Mouse (Mus musculus) lung, adult 2 months (tissue): ENCODE data around the gene Mgst2. TPM values are rescaled to one million over a fixed set of nuclear protein-coding genes. Genes with fewer than 3 reads are reported as not detected.

Experiments used
- DNase-seq: peaks from one replicate; pipeline ENCODE4 v3.0.0; 2022
- H3K4me1 ChIP-seq: fragments of 200-500 bp; 2 replicates; pipeline ENCODE4 v1.6.1; 2011; ENCODE audit warnings: low read length; ENCODE audit not compliant: control insufficient read depth, insufficient read depth
- H3K4me3 ChIP-seq: fragments of 200-500 bp; replicated peaks from 2 replicates; pipeline ENCODE3; 2011; ENCODE audit warnings: low read depth, mild to moderate bottlenecking, control low read depth, low read length; ENCODE audit errors: extremely low read depth
- CTCF ChIP-seq: fragments of 200-500 bp; IDR thresholded peaks from 2 replicates; pipeline ENCODE4 v1.5.1; 2011; ENCODE audit warnings: mild to moderate bottlenecking, low read length, control low read depth; ENCODE audit not compliant: insufficient read depth
- POLR2A ChIP-seq: fragments of 200-500 bp; IDR thresholded peaks from 2 replicates; pipeline ENCODE4 v1.6.1; 2011; ENCODE audit warnings: low read depth, mild to moderate bottlenecking, control low read depth, low read length, borderline replicate concordance; ENCODE audit errors: extremely low read depth
- WGBS: fragments of 180-500 bp; shearing (Covaris S2); methylation state at CpG from one replicate; pipeline ENCODE4 v1.1.7; 2018; 5-methylcytosine and 5-hydroxymethylcytosine counted together
- polyA plus RNA-seq: library from polyadenylated mRNA; depleted of rRNA; stranded (reverse); fragments of >200 nt; gene quantifications from 2 replicates; pipeline ENCODE4 v1.2.3, GENCODE M21; 2012

Mgst2 gene
- polyA plus RNA-seq, 1 experiment, result 3.6 TPM

DNA sequence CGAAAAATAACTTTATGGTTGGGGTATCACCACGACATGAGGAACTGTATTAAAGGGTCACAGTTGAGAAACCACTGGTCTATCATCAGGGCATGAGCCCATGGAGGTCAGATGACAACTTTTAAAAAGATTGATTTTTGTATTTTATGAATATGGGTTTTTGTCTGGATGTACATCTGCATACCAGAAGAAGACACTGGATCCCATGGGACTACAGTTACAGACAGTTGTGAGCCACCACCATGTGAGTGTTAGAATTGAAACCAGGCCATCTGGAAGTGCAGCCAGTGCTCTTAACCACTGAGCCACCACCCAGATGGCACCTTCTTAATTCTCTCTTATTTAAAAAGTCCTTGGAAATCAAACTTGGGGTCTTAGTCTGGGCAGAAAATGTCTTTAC is 24.2 kb upstream of the Mgst2 start:
- no peak for DNase-seq
- no peaks in the 10 kb centered on the region; the same call in 1 of the 2 replicates for H3K4me1 ChIP-seq
- H3K4me3 ChIP-seq, result no peak overlapping the region
- TF ChIP-seq CTCF (no peak), POLR2A (no peak)
- WGBS, result 76% methylated on average over 2 of the region's 2 CpGs

DNA sequence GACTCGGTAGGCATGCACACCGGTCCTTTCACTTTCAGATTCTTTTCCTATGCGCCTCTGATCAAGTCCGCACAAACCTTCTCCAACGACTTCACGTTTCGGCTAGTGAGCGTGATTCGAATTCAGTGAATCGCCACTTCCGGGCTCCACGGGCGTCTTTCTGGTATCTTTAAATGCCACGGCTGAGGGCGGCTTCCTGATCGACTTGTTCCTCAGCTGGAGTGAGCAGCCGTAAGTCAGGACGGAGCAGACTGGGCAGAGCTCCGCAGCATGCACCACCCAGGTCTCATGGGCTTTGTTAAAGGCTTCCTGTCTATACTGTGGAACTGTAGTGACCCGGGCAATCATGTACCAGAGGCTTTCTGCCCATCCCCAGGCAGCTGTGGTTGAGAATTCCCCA is 23.5 kb upstream of the Mgst2 start:
- Histone ChIP-seq H3K4me3 (peak overlapping the region; percentile 62), H3K4me1 (no peaks in the 10 kb centered on the region; the same call in 1 of the 2 replicates)
- TF ChIP-seq CTCF (no peak), POLR2A (peak; percentile 76; the same call in 1 of the 2 replicates)
- WGBS, result 50% methylated on average over 20 of the region's 20 CpGs
- DNase-seq, result peak; percentile 22

DNA sequence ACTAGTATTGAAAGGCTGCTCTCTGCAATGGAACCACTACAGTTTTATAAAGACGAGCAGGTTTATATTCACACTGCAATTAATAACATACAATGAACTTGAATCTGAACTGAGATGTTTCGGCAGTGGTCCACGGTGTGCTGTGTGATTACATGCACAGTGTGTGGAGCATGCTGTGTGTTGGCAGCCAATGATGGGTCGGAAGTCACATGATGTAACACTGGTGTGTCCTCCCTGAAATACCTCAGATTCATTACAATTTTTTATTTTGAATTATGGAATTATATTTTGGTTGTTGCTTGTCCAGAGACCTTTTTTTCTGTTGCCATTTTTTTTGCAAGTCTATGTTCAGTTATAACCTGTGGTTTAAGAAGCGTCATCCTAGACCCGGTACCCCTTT is 22.8 kb upstream of the Mgst2 start:
- no peak overlapping the region for H3K4me3 ChIP-seq
- TF ChIP-seq POLR2A, result no peak
- TF ChIP-seq CTCF, result no peak
- no peak for DNase-seq
- no peaks in the 10 kb centered on the region; the same call in 1 of the 2 replicates for H3K4me1 ChIP-seq
- WGBS, result 80% methylated on average over 6 of the region's 6 CpGs

DNA sequence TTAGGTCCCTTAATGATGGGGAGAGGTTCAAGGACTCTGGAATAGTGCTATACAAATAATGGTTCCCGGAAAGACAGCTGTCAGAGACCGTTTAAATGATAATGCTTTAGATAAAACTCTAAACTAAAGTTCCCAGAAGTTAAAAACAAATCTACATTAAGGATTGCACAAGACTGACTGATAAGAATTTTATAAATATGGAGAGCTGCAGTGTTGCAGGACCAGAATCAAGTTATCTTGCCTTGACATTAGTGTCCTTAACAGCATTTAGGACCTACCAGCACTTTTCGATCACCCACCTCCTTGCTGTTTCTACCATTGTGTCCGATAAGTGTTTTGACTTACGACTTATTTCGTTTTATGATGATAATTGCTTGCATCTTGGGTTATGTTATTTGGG is 21.9 kb upstream of the Mgst2 start:
- TF ChIP-seq CTCF (no peak), POLR2A (no peak)
- H3K4me3 ChIP-seq, result no peak overlapping the region
- WGBS, result 84% methylated on average over 6 of the region's 6 CpGs
- no peaks in the 10 kb centered on the region; the same call in 1 of the 2 replicates for H3K4me1 ChIP-seq
- no peak for DNase-seq

DNA sequence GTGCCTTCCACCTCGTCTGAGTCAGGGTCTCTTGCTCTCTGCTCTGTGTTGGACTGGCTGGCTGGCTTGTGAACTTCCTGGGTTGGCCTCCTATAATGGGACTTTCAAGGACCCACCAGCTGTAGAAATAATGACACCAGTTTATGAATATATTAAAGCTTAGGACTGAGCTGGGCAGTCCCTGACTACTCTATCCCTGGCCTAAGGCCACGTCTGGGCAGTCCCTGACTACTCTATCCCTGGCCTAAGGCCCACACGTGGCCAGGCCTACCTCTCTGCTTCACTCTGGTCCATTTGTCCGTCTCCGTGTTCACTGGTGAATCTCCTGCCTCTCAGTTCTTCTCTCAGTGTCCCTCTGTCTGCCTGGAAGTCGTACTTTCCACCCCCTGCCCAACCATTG is 14.7 kb upstream of the Mgst2 start:
- WGBS, result 87% methylated on average over 6 of the region's 6 CpGs

DNA sequence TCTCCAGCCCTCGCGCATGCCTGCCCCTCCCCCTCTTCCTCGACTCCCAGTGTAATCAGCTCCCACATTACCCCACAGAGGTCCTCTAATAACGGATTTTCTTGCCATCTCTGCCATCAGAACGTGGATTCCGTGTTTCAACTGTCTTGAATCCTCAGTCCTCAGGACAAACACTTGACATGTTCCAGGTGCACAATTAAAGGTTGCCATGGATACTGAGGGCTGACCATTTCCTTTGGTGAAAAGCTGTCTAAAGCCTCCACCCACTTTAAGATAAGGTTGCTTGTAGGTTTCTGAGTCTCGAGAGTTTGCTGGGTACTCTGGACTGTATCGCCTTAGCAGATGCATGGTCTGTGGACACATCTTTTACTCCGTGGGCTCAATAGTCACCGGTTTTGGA is 13.9 kb upstream of the Mgst2 start:
- no peak for TF ChIP-seq CTCF
- no peak for TF ChIP-seq POLR2A
- 60% methylated on average over 10 of the region's 10 CpGs for WGBS
- Histone ChIP-seq H3K4me1 (peaks cover 3% of the 10 kb centered on the region; the same call in 1 of the 2 replicates), H3K4me3 (no peak overlapping the region)
- DNase-seq, result no peak

More for the DNA sequence above, 14.7 kb upstream of the Mgst2 start:
- peaks cover 3% of the 10 kb centered on the region; the same call in 1 of the 2 replicates for H3K4me1 ChIP-seq
- no peak overlapping the region for H3K4me3 ChIP-seq
- DNase-seq, result no peak
- TF ChIP-seq CTCF (no peak), POLR2A (no peak)

DNA sequence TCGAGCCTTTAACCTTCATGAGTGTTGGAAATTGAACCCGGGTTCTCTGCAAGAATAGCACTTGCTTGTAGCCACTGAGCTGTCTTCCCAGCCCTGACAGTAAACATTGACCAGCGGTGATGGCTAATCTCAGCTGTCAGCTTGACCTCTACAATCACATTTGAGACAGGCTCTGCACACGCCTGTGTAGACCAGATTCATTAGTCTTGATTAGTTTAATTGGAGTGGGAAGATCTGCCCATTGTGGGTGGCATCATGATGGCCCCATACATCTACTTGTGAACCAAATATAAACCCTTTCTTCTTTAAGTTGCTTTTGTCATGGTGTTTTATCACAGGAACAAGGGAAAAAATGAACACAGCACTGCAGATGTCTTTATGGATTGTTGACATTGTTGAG is 12.8 kb upstream of the Mgst2 start:
- DNase-seq, result no peak
- Histone ChIP-seq H3K4me3 (no peak overlapping the region), H3K4me1 (peaks cover 3% of the 10 kb centered on the region; the same call in 1 of the 2 replicates)
- TF ChIP-seq CTCF, result no peak
- WGBS, result 84% methylated on average over 4 of the region's 4 CpGs

DNA sequence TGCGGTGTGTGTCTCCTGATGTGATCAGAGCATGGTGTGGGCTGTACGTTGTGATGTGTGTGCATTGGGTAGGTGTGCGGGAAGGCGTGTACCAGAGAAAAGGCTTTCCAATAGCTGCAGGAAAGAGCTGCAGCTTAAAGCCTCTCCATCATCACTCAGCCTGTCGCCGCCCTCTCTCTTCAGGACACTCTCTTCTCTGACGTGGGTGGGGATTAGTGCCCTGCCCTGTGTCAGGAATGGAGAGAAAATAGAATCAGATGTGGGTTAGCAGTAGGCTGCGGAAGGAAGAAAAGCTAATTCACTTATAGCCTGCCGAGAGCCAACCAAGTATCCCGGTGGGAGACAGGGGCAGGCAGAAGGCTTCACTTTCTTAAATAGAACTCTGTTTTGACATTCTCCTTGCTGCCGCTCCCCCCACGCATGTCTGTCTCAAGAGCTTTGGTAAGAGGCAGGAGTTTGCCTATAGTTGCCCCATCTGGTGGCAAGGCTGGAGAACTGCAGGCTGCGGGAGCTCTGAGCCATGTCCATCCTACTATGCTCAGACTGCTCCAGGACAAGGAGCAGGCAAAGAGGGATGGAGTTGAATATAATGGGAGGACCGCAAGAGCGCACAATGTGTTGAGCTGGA is 12.0 kb upstream of the Mgst2 start:
- TF ChIP-seq POLR2A, result no peak
- peak; percentile 95 for TF ChIP-seq CTCF
- H3K4me1 ChIP-seq, result peaks cover 6% of the 10 kb centered on the region; the same call in 1 of the 2 replicates
- H3K4me3 ChIP-seq, result no peak overlapping the region
- peak; percentile 78 for DNase-seq
- WGBS, result 35% methylated on average over 15 of the region's 15 CpGs

DNA sequence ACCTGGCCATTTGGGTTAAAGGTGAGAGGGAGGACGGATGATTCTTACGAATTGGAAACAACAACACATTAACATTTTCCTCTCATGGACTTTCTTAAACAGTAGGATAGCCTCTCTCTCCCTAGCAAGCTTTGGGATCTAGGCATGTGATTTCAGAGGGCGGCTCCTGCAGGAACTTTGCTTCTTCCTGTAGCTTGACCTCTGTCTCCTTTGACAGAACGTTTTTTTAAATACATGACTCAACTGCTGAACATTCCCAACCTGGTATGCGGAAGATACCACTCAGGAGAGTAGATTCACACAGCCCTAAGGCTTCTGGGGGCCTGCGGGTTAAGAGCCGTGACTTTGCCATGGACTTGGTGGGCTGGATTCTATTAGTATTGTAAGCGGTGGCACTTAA is 10.7 kb upstream of the Mgst2 start:
- WGBS, result 51% methylated on average over 8 of the region's 8 CpGs
- H3K4me1 ChIP-seq, result peaks cover 6% of the 10 kb centered on the region; the same call in 1 of the 2 replicates
- TF ChIP-seq POLR2A (no peak), CTCF (no peak)
- DNase-seq, result no peak
- no peak overlapping the region for H3K4me3 ChIP-seq

DNA sequence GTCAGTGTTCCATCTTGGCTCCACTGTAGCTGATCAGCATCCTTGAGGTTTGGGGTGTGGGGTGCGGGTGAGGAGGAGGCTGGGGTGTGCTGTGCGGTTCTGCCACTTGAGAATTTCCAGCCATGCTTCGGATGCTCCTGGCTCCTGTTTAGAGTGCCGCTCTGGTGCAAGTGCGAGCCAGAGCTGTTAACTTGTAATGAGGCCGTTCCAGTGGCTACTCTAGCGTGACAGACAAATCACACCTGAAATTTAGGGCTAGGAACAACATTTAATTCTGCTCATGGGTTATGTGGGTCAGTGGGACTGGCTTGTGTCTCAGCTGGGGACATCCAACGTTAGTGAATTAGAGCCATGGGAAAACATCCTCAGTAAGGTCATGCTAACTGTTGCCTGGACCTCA is 10.2 kb upstream of the Mgst2 start:
- H3K4me3 ChIP-seq, result no peak overlapping the region
- no peak for DNase-seq
- WGBS, result 83% methylated on average over 8 of the region's 8 CpGs
- H3K4me1 ChIP-seq, result peaks cover 6% of the 10 kb centered on the region; the same call in 1 of the 2 replicates
- no peak for TF ChIP-seq POLR2A
- no peak for TF ChIP-seq CTCF
